Mouse (Mus musculus): ENCODE data around the gene Gm10762. TPM values are rescaled to one million over a fixed set of nuclear protein-coding genes. Genes with fewer than 3 reads are reported as not detected.

Gene Gm10762
- total RNA-seq, 2 experiments from 2014 or later = 1.7 to 3.6 TPM

Other genes with a start within 250 kb of the Gm10762 start
- 6.0 and 7.5 TPM in 2 replicates for gene Tmem87b, start 149.6 kb downstream of the Gm10762 start, total RNA-seq (2015)
- 12.9 and 14.0 TPM in 2 replicates for gene Tmem87b, start 149.6 kb downstream of the Gm10762 start, total RNA-seq (2017)
- gene Fbln7, start 104.7 kb downstream of the Gm10762 start, total RNA-seq (2015) = not detected in 2 replicates
- gene Fbln7, start 104.7 kb downstream of the Gm10762 start, total RNA-seq (2017) = not detected in 2 replicates
- gene Zc3h8, start 23.6 kb downstream of the Gm10762 start, total RNA-seq (2015) = 3.9 and 7.9 TPM in 2 replicates
- gene Zc3h8, start 23.6 kb downstream of the Gm10762 start, total RNA-seq (2017) = 4.7 and 6.9 TPM in 2 replicates
- 3.2 and 3.6 TPM in 2 replicates for gene Zc3h6, start 323 bp downstream of the Gm10762 start, total RNA-seq (2015)
- 2.6 TPM in 2 replicates for gene Zc3h6, start 323 bp downstream of the Gm10762 start, total RNA-seq (2017)
- not detected in 2 replicates for gene Vinac1, start 80.4 kb upstream of the Gm10762 start, total RNA-seq (2015)
- gene Vinac1, start 80.4 kb upstream of the Gm10762 start, total RNA-seq (2017) = 0.04 and 0.16 TPM in 2 replicates
- 2.6 and 3.3 TPM in 2 replicates for gene Ttl, start 98.2 kb upstream of the Gm10762 start, total RNA-seq (2015)
- gene Ttl, start 98.2 kb upstream of the Gm10762 start, total RNA-seq (2017) = 3.0 and 3.6 TPM in 2 replicates
- 2.6 and 3.3 TPM in 2 replicates for gene Polr1b, start 133.3 kb upstream of the Gm10762 start, total RNA-seq (2015)
- gene Polr1b, start 133.3 kb upstream of the Gm10762 start, total RNA-seq (2017) = 7.1 and 11.7 TPM in 2 replicates
- gene Chchd5, start 162.0 kb upstream of the Gm10762 start, total RNA-seq (2015) = 11.9 and 13.0 TPM in 2 replicates
- gene Chchd5, start 162.0 kb upstream of the Gm10762 start, total RNA-seq (2017) = 9.4 and 11.9 TPM in 2 replicates
- gene Slc20a1, start 231.0 kb upstream of the Gm10762 start, total RNA-seq (2015) = 18.7 and 22.8 TPM in 2 replicates
- 52.4 and 70.8 TPM in 2 replicates for gene Slc20a1, start 231.0 kb upstream of the Gm10762 start, total RNA-seq (2017)

Data from megakaryocyte, adult 5-6 weeks (primary cell).